Mouse (Mus musculus) erythroblast, embryonic 14.5 days (primary cell): ENCODE results near the gene Ankrd11.

Experiments used
- GATA1 ChIP-seq: IDR thresholded peaks from 2 replicates; pipeline ENCODE4 v1.6.1; 2012; ENCODE audit warnings: low read length, inconsistent platforms, mixed read lengths
- TAL1 ChIP-seq: IDR thresholded peaks from 3 replicates; pipeline ENCODE4 v1.6.1; 2012; ENCODE audit warnings: low read length, inconsistent platforms, mixed read lengths

- TF ChIP-seq GATA1 (no peak), TAL1 (no peak)
These were observed 113.3 kb downstream of the Ankrd11 start for GRCm38 (mm10) chr8:122928631-122929224.
